Mouse (Mus musculus) thymus, postnatal 0 days (tissue): ENCODE data around the gene Idh3a. TPM values are rescaled to one million over a fixed set of nuclear protein-coding genes. Genes with fewer than 3 reads are reported as not detected.

ENCODE experiments used
- DNase-seq: peaks from one replicate; pipeline ENCODE4 v3.0.0-alpha.2; 2015; ENCODE audit warnings: low spot score
- polyA plus RNA-seq: library from polyadenylated mRNA; unstranded; fragments of >200 nt; fragmentation: Nextera tagmentation; extraction: Ambion mirVana; gene quantifications from 2 replicates; pipeline ENCODE4 v1.2.1, GENCODE M21; 2015

Idh3a gene
- polyA plus RNA-seq, 1 experiment from 2014 or later, result 145 TPM

DNA sequence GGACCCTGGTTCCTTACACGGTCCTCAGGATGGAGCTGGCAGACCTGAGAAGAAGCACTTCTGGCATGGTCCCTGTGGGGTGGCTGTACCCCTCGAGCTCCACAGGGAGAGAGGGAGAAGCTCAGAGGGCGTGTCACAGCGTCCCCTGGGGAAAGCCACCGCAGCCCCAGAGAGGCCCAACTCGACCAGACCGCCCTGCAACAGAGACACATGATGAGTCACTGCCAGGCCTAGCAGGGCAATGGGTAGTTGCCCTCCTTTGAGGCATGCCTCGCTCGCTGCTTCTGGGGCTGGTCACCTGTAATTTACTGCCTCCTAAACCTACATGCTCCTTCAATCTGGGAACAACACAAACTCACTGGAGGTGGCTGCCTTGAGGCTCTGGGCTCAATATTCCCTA, 60.1 kb downstream of the Idh3a start:
- no peak for DNase-seq

- DNase-seq, result no peak
These were observed 61.3 kb downstream of the Idh3a start for GRCm38 (mm10) chr9:54647456-54647855.

DNA sequence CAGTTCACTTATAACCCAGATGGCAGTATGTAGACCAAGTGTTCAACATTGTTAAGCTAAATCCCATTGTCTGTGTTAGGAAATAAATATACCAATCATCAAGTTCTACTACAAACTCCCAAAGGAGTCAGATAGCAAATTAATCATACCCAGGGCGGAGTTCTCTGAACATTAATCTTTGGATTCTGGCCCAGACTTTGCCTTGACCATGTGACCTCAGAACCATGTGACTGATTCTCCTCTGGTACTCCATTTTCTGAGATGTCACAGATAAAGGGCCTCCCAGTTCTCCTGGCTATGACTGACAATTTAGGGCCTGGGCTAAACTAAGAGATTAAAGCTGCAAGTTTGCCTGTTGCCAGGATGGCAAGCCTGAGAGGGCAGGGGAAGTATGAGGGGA, 63.2 kb downstream of the Idh3a start:
- no peak for DNase-seq

DNA sequence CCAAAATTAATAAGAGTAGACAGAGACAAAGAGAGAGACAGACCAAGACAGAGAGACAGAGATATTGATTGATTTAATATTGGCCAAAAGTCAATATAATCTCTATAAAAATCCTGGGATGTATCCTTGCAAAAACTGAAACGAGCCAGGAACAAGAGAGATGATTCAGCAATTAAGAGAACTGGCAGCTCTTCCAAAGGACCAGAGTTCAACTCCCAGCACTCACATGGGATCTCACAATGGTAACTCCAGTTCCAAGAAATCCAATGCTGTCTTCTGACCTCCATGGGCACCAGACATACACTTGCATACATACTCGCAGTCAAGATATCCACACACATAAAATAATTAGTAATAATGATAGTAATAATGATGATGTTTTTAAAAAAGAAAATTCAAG, 66.6 kb downstream of the Idh3a start:
- no peak for DNase-seq

Other genes with a start within 250 kb of the Idh3a start
- 1.0 and 1.1 TPM in 2 replicates for gene Dmxl2, start 84.7 kb upstream of the Idh3a start, polyA plus RNA-seq
- gene Sh2d7, start 47.4 kb upstream of the Idh3a start, polyA plus RNA-seq, result 0.09 and 0.13 TPM in 2 replicates
- 1.5 and 1.8 TPM in 2 replicates for gene Cib2, start 26.1 kb upstream of the Idh3a start, polyA plus RNA-seq
- gene Acsbg1, start 75.5 kb downstream of the Idh3a start, polyA plus RNA-seq, result 1.6 and 1.7 TPM in 2 replicates
- 2.9 and 3.1 TPM in 2 replicates for gene Dnaja4, start 112.5 kb downstream of the Idh3a start, polyA plus RNA-seq
- gene Wdr61, start 148.2 kb downstream of the Idh3a start, polyA plus RNA-seq, result 154 and 174 TPM in 2 replicates
- gene Crabp1, start 178.4 kb downstream of the Idh3a start, polyA plus RNA-seq, result 7.8 and 8.1 TPM in 2 replicates